Mouse (Mus musculus) G1E (cell line): Measurements from ENCODE around the gene Hdc.

ENCODE experiments used
- CTCF ChIP-seq: IDR thresholded peaks from 2 replicates; pipeline ENCODE4 v1.5.1; 2012; ENCODE audit warnings: low read depth, low read length, inconsistent platforms, mixed read lengths
- GATA1 ChIP-seq: IDR thresholded peaks from 2 replicates; pipeline ENCODE4 v1.6.1; 2012; ENCODE audit warnings: borderline replicate concordance, low read length, inconsistent platforms, mixed read lengths
- TAL1 ChIP-seq: conservative IDR thresholded peaks from 2 replicates; pipeline ENCODE4 v1.6.1; 2012; ENCODE audit warnings: low read depth, low read length, inconsistent platforms, mixed read lengths

- TF ChIP-seq CTCF (no peak), TAL1 (no peak), GATA1 (no peak)
Observed at GRCm38 (mm10) chr2:126623138-126623537, 4.0 kb upstream of the Hdc start.
